Mouse (Mus musculus) heart, postnatal 10 days (tissue): ENCODE results near the gene Xrcc4. TPM values are rescaled to one million over a fixed set of nuclear protein-coding genes. Genes with fewer than 3 reads are reported as not detected.
"Not testable (repeated sequence)": the region's sequence is repeated elsewhere in the genome, so short reads cannot be mapped to it uniquely, and the experiment has no call there.

Experiments used
- DNase-seq, 2 experiments: peaks; one replicate each; pipeline ENCODE4 v3.0.0; 2021
- intact Hi-C: fragments of 180-260 bp; cut with DNase I; formaldehyde crosslinking; loops from one replicate; pipeline ENCODE4 v1.15.1; 2025
- total RNA-seq, 2 experiments: library from RNA; stranded (reverse); gene quantifications; 2 replicates each; pipeline ENCODE4 v1.2.3; 2021

Xrcc4 gene
- total RNA-seq, 2 experiments from 2014 or later, result 11.4 to 13.1 TPM

- peak; percentile 11 to 15 for DNase-seq
- intact Hi-C loops, result no loop called here
These were observed 260.9 kb downstream of the Xrcc4 start for GRCm38 (mm10) chr13:89828429-89828970.

- DNase-seq, result no peak
These were observed 261.6 kb downstream of the Xrcc4 start for GRCm38 (mm10) chr13:89827838-89828237.

GRCm38 (mm10) chr13:89814543-89814942 is 274.9 kb downstream of the Xrcc4 start:
- intact Hi-C loops, result no loop called here
- no peak for DNase-seq

More at GRCm38 (mm10) chr13:89827838-89828237, 261.6 kb downstream of the Xrcc4 start:
- intact Hi-C loops, result no loop called here

GRCm38 (mm10) chr13:89812169-89812568 is 277.2 kb downstream of the Xrcc4 start:
- no peak for DNase-seq
- intact Hi-C loops, result no loop called here

GRCm38 (mm10) chr13:89809024-89809423 is 280.4 kb downstream of the Xrcc4 start:
- no peak for DNase-seq

GRCm38 (mm10) chr13:89801901-89802300 is 287.5 kb downstream of the Xrcc4 start:
- DNase-seq, result no peak
- intact Hi-C loops, result no loop called here

More at GRCm38 (mm10) chr13:89809024-89809423, 280.4 kb downstream of the Xrcc4 start:
- intact Hi-C loops, result no loop called here

GRCm38 (mm10) chr13:89797721-89798120 is 291.7 kb downstream of the Xrcc4 start:
- DNase-seq, result no peak
- intact Hi-C loops, result no loop called here

- intact Hi-C loops, result no loop called here
- no peak for DNase-seq
These were observed 297.9 kb downstream of the Xrcc4 start for GRCm38 (mm10) chr13:89791475-89791874.

GRCm38 (mm10) chr13:89782886-89783285 is 306.5 kb downstream of the Xrcc4 start:
- DNase-seq, result no peak

GRCm38 (mm10) chr13:89780276-89780675 is 309.1 kb downstream of the Xrcc4 start:
- intact Hi-C loops, result loop anchor here (10.0 kb wide), 1 partner anchor 965 kb away; no protein-coding TSS in a partner anchor
- no peak for DNase-seq

More at GRCm38 (mm10) chr13:89782886-89783285, 306.5 kb downstream of the Xrcc4 start:
- intact Hi-C loops, result loop anchor here (10.0 kb wide), 1 partner anchor 962 kb away; no protein-coding TSS in a partner anchor

- peak; percentile 65 to 79 for DNase-seq
- intact Hi-C loops, result loop anchor here (1.0 to 5.0 kb wide), 4 partner anchors 112 to 1107 kb away; no protein-coding TSS in a partner anchor
These were observed 310.0 kb downstream of the Xrcc4 start for GRCm38 (mm10) chr13:89779208-89779911.

GRCm38 (mm10) chr13:89777764-89778163 is 311.6 kb downstream of the Xrcc4 start:
- intact Hi-C loops, result loop anchor here (5.0 kb wide), 2 partner anchors 110 to 740 kb away; no protein-coding TSS in a partner anchor
- DNase-seq, result no peak

GRCm38 (mm10) chr13:89777146-89777545 is 312.3 kb downstream of the Xrcc4 start:
- DNase-seq, result no peak
- intact Hi-C loops, result loop anchor here (5.0 kb wide), 2 partner anchors 110 to 740 kb away; no protein-coding TSS in a partner anchor

- intact Hi-C loops, result no loop called here
- DNase-seq, result no peak
These were observed 322.9 kb downstream of the Xrcc4 start for GRCm38 (mm10) chr13:89766551-89766950.

- DNase-seq, result no peak
- intact Hi-C loops, result no loop called here
These were observed 323.4 kb downstream of the Xrcc4 start for GRCm38 (mm10) chr13:89765966-89766365.

- no peak for DNase-seq
- intact Hi-C loops, result no loop called here
These were observed 327.1 kb downstream of the Xrcc4 start for GRCm38 (mm10) chr13:89762339-89762738.

- no peak for DNase-seq
- intact Hi-C loops, result no loop called here
These were observed 333.1 kb downstream of the Xrcc4 start for GRCm38 (mm10) chr13:89756347-89756746.

GRCm38 (mm10) chr13:89750562-89750961 is 338.8 kb downstream of the Xrcc4 start:
- intact Hi-C loops, DNase-seq: not testable (repeated sequence)

GRCm38 (mm10) chr13:89743201-89743600 is 346.2 kb downstream of the Xrcc4 start:
- intact Hi-C loops, result loop anchor here (5.0 kb wide), 1 partner anchor 344 kb away; the partner anchor contains the start of genes Tmem167 and Xrcc4
- no peak for DNase-seq

- peak in 1 of 2 experiments; percentile 9 for DNase-seq
- intact Hi-C loops, result loop anchor here (5.0 kb wide), 1 partner anchor 345 kb away; the partner anchor contains the start of genes Tmem167 and Xrcc4
These were observed 346.7 kb downstream of the Xrcc4 start for GRCm38 (mm10) chr13:89742686-89743200.
